Comparison of ENCODE assay signal across 9 mouse cellular contexts in the genomic region with DNA sequence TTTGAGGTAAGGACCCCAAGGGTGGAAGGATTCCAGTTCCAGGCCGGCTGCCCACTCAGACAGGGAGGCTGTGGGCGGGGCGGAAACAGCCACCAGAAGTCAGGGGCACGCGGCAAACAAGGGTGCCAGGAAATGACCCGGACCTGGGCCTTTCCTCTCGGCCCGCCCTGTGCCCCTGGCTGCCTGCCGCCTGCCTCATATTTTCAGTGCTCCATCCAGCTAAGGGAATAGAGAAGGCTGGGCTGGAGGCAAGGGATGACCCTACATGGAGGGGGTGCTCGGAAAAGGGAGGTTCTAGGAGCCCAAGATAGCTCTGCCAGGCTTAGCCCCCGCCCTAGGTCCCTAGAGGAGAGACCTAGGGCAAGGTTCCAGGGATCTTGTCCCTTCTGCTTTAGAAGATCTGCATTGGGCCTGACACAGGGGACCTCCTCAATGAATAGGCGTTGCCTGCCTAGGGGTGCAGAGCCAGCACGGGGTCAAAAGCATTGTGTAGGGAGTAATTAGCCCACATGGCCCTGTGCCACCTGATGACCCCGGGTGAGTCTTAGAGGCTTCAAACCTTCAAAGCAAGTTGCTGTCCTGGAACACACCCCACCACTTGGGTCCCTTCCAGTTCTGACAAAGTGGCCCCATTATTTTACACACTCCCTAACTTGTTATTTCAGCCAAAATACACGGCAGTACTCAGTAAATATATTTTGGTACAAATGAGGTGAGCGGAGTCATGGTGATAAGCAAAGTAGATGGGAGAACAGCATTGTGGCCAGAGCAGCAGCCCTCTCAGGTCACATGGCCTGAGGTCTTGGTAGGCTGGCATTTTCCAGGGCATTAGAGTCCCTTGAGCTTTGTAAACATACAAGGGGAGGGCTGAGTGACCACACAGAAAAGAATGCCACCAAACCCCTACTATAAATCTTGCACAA. TPM values are rescaled to one million over a fixed set of nuclear protein-coding genes. Genes with fewer than 3 reads are reported as not detected.
DNase-seq lines count a peak whose midpoint lies in the region; ATAC-seq lines count a peak whose summit lies in the region.
"Had no signal": no experiment of that assay in that cellular context is flagged by ENCODE, and none has a peak within 500 bp of the region (broad histone marks: within the 10 kb centered on the region; RNA-seq: fewer than 3 reads in every experiment).

No protein-coding gene starts in this region.

- no peak overlapping the region for H3K9ac ChIP-seq in heart, embryonic 12.5 days
- H3K9ac ChIP-seq in neural tube, embryonic 15.5 days (replicated peaks): no peak overlapping the region
- H3K9ac ChIP-seq: heart, embryonic 15.5 days had no signal

- H3K9me3 ChIP-seq in heart, embryonic 12.5 days (replicated peaks): no peaks in the 10 kb centered on the region
- H3K9me3 ChIP-seq in neural tube, embryonic 15.5 days (replicated peaks): no peaks in the 10 kb centered on the region
- H3K9me3 ChIP-seq: heart, embryonic 15.5 days had no signal

- DNase-seq in urinary bladder, postnatal 36 days (ENCODE audit: low spot score in 2 of 2): peak; percentile 43 to 56
- no peak for DNase-seq in urinary bladder, postnatal 25 days (ENCODE audit: low spot score)
- DNase-seq in kidney, postnatal 25 days: peak; percentile 84 to 91
- no peak for DNase-seq in MN1 (ENCODE audit: low spot score)
- DNase-seq in frontal cortex, postnatal 25 days (ENCODE audit: low spot score in 2 of 2): no peak

- H3K4me3 ChIP-seq in heart, embryonic 12.5 days: no peak overlapping the region
- H3K4me3 ChIP-seq in neural tube, embryonic 15.5 days (replicated peaks): no peak overlapping the region
- H3K4me3 ChIP-seq: heart, embryonic 15.5 days had no signal

- H3K36me3 ChIP-seq in heart, embryonic 12.5 days: no peaks in the 10 kb centered on the region
- no peaks in the 10 kb centered on the region for H3K36me3 ChIP-seq in neural tube, embryonic 15.5 days
- H3K36me3 ChIP-seq: heart, embryonic 15.5 days had no signal

- no peak overlapping the region; the same call in 1 of the 2 replicates for H3K4me2 ChIP-seq in heart, embryonic 12.5 days
- H3K4me2 ChIP-seq in neural tube, embryonic 15.5 days: no peak overlapping the region
- H3K4me2 ChIP-seq: heart, embryonic 15.5 days had no signal

- WGBS in heart, embryonic 12.5 days: 63% methylated on average over 16 of the region's 16 CpGs
- WGBS in neural tube, embryonic 15.5 days: 76% methylated on average over 16 of the region's 16 CpGs

- H3K4me1 ChIP-seq in heart, embryonic 12.5 days (replicated peaks): peaks cover 45% of the 10 kb centered on the region
- H3K4me1 ChIP-seq in neural tube, embryonic 15.5 days: no peaks in the 10 kb centered on the region

- H3K27ac ChIP-seq in heart, embryonic 12.5 days (ENCODE audit: poor library complexity, severe bottlenecking): no peak overlapping the region
- H3K27ac ChIP-seq in neural tube, embryonic 15.5 days (replicated peaks): no peak overlapping the region
- H3K27ac ChIP-seq: heart, embryonic 15.5 days had no signal

- H3K27me3 ChIP-seq in heart, embryonic 12.5 days (replicated peaks): no peaks in the 10 kb centered on the region
- H3K27me3 ChIP-seq in neural tube, embryonic 15.5 days (replicated peaks): no peaks in the 10 kb centered on the region
- H3K27me3 ChIP-seq: heart, embryonic 15.5 days had no signal

- 0 out of 2 replicates have a peak, but pooled peaks have one; percentile 16 for ATAC-seq in heart, embryonic 12.5 days (ENCODE audit: insufficient number of reproducible peaks, low FRiP score)
- ATAC-seq in neural tube, embryonic 15.5 days (ENCODE audit: low FRiP score): no peak
- no peak for ATAC-seq in frontal cortex, adult (ENCODE audit: low TSS enrichment)

RNA-seq across cellular contexts. Expression of a gene that starts 12.5 kb away (rescaled TPM):
- polyA plus RNA-seq in heart, embryonic 12.5 days (2016; fragmentation: Nextera tagmentation; extraction: Ambion mirVana): 11.8 and 12.1 TPM in 2 replicates
- 17.7 and 20.3 TPM in 2 replicates for polyA plus RNA-seq in neural tube, embryonic 15.5 days (2015; fragmentation: Nextera tagmentation; extraction: Ambion mirVana)

RNA-seq across cellular contexts. Expression of a gene that starts 30.8 kb away (rescaled TPM):
- 0.12 and 0.41 TPM in 2 replicates for polyA plus RNA-seq in heart, embryonic 12.5 days (2016; fragmentation: Nextera tagmentation; extraction: Ambion mirVana)
- polyA plus RNA-seq in neural tube, embryonic 15.5 days (2015; fragmentation: Nextera tagmentation; extraction: Ambion mirVana): 0.28 and 0.50 TPM in 2 replicates

RNA-seq across cellular contexts. Expression of a gene that starts 48.0 kb away (rescaled TPM):
- polyA plus RNA-seq in heart, embryonic 12.5 days (2016; fragmentation: Nextera tagmentation; extraction: Ambion mirVana): 65.1 and 68.3 TPM in 2 replicates
- polyA plus RNA-seq in neural tube, embryonic 15.5 days (2015; fragmentation: Nextera tagmentation; extraction: Ambion mirVana): 24.9 and 27.1 TPM in 2 replicates

RNA-seq across cellular contexts. Expression of a gene that starts 56.9 kb away (rescaled TPM):
- 0.14 TPM in 1 of 2 replicates, not detected in the other for polyA plus RNA-seq in heart, embryonic 12.5 days (2016; fragmentation: Nextera tagmentation; extraction: Ambion mirVana)
- polyA plus RNA-seq in neural tube, embryonic 15.5 days (2015; fragmentation: Nextera tagmentation; extraction: Ambion mirVana): not detected in 2 replicates

Comparison
In these comparisons a context has a peak if more than half of its experiments do, and no peak if none do; other contexts are left out.
1. DNase-seq: peak in urinary bladder, postnatal 36 days (2 of 2) and kidney, postnatal 25 days (2 of 2); none in urinary bladder, postnatal 25 days (single experiment), MN1 (single experiment) and frontal cortex, postnatal 25 days (0 of 2).